Mouse (Mus musculus) testis, postnatal 10 days (tissue): Measurements from ENCODE around the gene Sergef.

Source experiments
- DNase-seq: peaks from one replicate; pipeline ENCODE4 v3.0.0; 2021; ENCODE audit warnings: low spot score

Sergef gene

GRCm38 (mm10) chr7:46540616-46541015, 99.0 kb downstream of the Sergef start:
- DNase-seq, result no peak

GRCm38 (mm10) chr7:46536456-46537097, 103.0 kb downstream of the Sergef start:
- DNase-seq, result no peak

DNA sequence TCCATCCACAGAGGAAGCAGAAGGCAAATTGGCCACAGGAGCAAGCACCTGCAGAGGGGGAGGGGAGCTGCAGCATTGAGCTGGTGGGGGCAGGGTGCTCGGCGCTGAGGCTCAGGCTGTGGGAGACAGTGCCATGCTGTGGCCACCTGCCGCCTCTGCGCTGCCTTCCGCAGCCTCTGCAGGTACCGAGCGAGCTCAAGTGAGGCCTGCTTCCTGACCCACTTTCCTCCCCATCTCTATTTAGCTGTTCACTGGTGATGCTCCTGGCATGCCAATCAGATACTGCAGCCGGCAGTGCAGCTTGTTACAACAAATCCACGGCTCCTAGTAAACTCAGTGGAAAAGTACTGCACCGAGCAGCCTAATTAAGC, 104.2 kb downstream of the Sergef start:
- DNase-seq, result peak; percentile 62

DNA sequence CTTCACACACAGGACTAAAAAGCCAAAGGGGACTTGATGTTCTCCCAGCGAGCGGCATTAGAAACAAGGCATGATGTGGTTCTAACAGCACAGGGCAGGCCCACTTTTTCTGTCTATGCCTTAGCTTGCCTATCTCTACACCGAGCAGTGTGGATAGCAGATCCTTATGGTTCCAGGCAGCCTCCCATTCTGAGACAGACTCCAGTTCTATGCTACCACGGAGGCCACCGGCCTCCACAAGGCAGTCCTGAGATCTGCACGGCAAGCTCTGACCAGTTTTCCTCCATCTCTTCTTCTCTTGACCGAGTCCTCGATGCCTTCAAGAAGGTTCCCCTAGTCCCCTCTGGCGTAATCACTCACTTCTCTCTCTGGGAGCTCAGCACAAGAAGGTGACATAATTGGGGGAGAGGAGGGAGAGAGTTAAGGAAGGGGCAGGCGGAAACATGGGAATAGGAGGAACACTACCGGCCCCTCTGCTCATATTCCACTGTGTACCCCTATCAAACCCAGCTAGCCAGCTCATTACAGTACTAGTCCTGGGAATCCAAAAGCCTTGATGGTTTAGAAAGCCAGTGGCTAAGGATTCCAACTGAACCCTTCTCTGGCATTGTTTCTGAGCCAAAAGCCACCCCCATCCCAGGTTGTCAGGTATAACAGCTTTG, 104.7 kb downstream of the Sergef start:
- no peak for DNase-seq

GRCm38 (mm10) chr7:46533518-46533917, 106.1 kb downstream of the Sergef start:
- no peak for DNase-seq

GRCm38 (mm10) chr7:46531345-46531744, 108.3 kb downstream of the Sergef start:
- no peak for DNase-seq

- no peak for DNase-seq
Observed at GRCm38 (mm10) chr7:46529930-46530329, 109.7 kb downstream of the Sergef start.

- DNase-seq, result no peak
Observed at GRCm38 (mm10) chr7:46529259-46529658, 110.3 kb downstream of the Sergef start.

- DNase-seq, result no peak
Observed at GRCm38 (mm10) chr7:46526665-46527154, 112.9 kb downstream of the Sergef start.

DNA sequence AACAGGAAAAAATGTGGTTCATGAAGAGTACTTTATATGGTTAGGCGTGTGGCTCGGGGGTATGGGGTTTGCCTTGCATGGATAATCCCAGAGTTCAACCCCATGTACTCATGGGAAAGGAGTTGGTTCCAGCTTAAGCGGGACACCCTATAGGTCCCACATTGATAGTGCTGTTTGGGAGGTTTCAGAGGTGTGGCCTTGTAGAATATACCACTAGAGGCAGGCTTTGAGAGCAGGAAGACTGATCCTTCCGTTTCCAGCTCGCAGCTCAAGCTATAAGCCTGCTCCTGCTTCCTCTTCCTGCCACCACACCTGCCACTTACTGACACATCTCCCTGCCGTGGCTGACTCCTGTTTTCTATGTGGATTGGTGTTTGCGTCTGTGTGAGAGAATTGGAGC, 116.4 kb downstream of the Sergef start:
- DNase-seq, result no peak

- no peak for DNase-seq
Observed at GRCm38 (mm10) chr7:46521794-46522193, 117.8 kb downstream of the Sergef start.

DNA sequence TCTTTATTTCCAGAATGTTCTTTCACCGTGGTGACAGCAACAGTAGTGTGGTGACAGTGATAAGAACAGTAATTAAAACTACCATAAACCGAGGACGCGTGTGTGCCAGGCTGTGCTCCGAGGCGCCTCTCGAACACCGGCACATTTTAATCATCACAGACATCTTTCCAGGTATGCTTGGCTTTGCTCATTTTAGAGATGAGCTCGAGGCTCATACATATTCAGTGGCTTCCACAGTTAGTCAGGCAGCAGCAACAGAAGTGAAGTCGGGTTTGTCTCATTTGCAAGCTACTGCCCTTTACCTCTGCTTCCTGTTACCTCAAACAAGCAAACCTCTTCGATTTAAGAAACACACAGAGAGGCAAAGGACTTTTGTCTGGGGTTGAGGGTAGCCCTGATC, 120.5 kb downstream of the Sergef start:
- no peak for DNase-seq

GRCm38 (mm10) chr7:46517158-46517557, 122.4 kb downstream of the Sergef start:
- DNase-seq, result no peak

DNA sequence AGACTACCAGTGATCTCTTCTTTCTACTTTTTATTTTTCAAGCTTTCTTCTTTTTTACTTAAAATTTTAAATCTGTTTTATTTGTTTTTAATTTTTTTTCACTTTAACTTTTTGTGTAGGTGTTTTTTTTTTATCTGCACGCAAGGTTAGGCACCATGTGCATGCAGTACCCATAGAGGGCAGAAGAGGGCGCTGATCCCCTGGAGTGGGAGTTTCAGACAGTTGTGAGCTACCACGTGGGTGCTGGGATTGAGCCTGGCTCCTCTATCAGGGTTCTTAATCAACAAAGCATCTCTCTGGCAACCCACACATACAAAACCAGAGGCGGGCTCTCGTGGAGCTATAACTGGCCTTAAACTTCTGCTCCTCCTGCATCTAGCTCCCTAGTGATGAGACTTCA, 123.6 kb downstream of the Sergef start:
- DNase-seq, result peak; percentile 58

- no peak for DNase-seq
Observed at GRCm38 (mm10) chr7:46514981-46515380, 124.6 kb downstream of the Sergef start.

DNA sequence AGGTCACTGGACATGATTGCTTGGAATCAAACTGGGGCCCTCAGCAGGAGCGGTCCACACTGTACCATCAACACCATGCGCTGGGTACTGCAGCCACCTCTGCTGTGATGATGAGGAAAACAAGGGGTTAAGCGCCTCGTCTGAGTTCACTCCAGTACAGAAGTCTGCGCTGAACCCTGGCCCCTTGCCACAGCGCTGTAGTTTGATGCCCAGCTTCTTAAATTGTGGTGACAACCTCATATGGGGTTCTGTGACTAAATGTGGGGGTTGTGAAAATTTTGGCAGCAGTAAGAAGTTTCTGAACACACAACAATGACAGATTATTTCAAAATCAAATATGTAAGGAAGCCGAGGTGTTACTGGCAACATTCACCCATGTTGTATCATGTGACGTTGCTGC, 126.0 kb downstream of the Sergef start:
- DNase-seq, result no peak

- no peak for DNase-seq
Observed at GRCm38 (mm10) chr7:46512792-46513191, 126.8 kb downstream of the Sergef start.

- DNase-seq, result no peak
Observed at GRCm38 (mm10) chr7:46510806-46511205, 128.8 kb downstream of the Sergef start.

DNA sequence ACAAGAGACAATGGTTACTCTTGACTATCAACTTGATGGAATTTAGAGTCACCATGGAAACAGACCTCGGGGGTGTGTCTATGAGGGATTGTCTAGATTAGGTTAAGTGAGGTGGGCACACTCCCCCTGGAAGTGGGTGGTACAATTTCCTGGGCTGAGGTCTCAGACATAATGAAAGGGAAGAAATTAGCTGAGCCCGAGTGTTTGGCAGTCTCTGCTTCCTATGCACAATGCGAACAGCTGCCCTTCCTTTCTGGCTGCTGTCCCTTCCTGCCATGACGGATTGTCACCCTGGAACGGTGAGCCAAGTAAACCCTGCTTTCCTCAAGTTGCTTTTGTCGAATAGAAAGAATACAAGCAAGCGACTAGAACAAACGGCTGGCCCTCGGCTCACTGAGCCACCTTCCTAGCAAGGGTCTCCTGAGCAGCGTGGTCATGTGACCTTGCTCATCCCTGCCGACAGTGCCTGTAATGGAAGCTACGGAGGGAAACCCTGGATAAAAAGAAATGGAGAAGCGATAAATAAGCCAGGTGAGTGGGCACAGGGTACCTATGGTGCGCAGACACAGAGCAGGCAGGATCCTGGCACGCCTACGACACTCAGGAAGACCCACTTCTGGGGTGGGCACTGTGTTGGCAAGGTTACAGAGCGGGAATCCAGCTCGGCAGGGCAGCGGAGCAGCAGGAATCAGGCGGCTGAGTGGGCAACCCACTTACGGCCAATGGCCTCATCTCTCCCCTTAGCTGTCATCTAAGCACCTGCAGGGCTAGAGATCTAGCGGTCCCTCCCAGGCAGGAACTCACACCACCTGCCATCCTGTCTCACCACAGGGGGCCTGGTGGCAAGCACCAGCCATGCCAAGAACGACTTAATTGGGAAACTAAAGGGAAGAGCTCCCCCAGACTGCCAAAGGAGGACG, 130.0 kb downstream of the Sergef start:
- DNase-seq, result no peak

- no peak for DNase-seq
Observed at GRCm38 (mm10) chr7:46508590-46509318, 130.9 kb downstream of the Sergef start.

DNA sequence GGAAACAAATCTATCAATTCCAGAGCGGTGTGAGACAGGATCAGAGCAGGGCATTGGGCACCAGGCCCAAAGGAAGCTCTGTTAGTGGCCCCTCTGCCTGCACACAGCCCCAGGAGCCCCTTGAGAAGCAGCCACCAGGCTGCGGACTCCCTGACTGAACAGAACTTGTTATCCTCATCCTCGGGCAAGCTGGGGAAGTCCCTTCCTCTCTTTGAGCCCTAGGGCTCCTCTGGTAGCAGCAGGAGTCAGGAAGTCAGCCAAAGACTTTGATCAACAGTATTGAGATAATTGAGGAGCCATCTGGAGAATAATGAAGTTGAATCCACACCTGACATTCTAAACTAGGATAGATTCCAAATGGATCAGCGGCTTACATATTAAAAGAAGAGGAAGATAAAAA, 135.4 kb downstream of the Sergef start:
- DNase-seq, result no peak

DNA sequence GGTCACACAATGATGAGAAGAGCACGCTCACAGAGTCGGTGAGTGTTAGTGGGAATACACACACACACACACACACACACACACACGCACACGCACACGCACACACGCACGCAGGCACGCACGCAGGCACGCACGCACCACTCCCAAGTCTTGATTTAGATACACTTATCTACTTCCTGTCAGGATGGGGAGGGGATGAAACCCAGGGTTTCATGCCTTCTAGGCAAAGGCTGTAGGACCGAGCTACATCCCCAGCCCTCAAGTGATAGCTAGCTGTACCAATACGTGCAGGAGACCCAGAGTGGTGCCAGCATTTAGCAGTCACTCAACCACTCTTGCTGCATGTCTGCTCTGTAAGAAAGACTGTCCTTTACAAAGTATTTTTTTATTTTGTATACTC, 137.0 kb downstream of the Sergef start:
- no peak for DNase-seq
